ENCODE assay signal across 17 mouse cellular contexts in the genomic region with DNA sequence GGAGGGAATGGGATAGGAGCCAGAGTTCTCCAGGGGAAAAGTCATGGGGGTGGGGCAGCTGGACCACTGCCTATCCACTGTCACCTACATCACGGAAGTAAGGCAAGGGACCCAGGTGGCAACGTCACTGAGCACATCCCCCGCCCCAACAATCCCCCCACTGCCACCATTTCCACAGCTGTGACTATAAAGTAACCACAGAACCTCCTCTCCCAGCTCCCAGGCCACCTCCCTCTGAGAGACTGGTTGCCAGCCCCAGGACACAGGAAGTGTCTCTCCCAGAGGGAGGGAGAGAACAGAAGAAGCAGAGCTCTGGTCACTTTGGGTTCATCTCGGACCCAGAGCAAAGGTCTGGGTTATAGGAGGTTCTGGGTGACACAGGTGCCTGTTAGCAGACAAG. TPM values are rescaled to one million over a fixed set of nuclear protein-coding genes. Genes with fewer than 3 reads are reported as not detected.
"Had no signal": no experiment of that assay in that cellular context is flagged by ENCODE, and none has a peak within 500 bp of the region (broad histone marks: within the 10 kb centered on the region; RNA-seq: fewer than 3 reads in every experiment).

No protein-coding gene starts in this region.

- H3K27me3 ChIP-seq: limb, embryonic 12.5 days had no signal

- H3K4me1 ChIP-seq: limb, embryonic 12.5 days had no signal

- H3K9ac ChIP-seq: limb, embryonic 12.5 days; limb, embryonic 15.5 days; liver, embryonic 14.5 days; liver, postnatal 0 days; lung, embryonic 14.5 days had no signal

- ATAC-seq: intestine, embryonic 16.5 days; liver, postnatal 0 days; lung, postnatal 0 days; midbrain, embryonic 16.5 days had no signal

- H3K9me3 ChIP-seq: limb, embryonic 12.5 days; limb, embryonic 15.5 days; neural tube, embryonic 13.5 days had no signal

- H3K4me3 ChIP-seq: limb, embryonic 12.5 days; limb, embryonic 15.5 days; myocyte; neural tube, embryonic 13.5 days had no signal

- H3K36me3 ChIP-seq: limb, embryonic 12.5 days; limb, embryonic 15.5 days; neural tube, embryonic 13.5 days had no signal

- DNase-seq: kidney, adult 18-20 months; kidney, adult 9 months; kidney, postnatal 14 days; kidney, postnatal 4 days; liver, postnatal 0 days; lung, embryonic 14.5 days; retina, postnatal 1 day had no signal

- H3K27ac ChIP-seq: limb, embryonic 12.5 days; limb, embryonic 15.5 days; liver, embryonic 14.5 days; macrophage; neural tube, embryonic 13.5 days had no signal

- H3K4me2 ChIP-seq: limb, embryonic 12.5 days; limb, embryonic 15.5 days; liver, embryonic 11.5 days; lung, embryonic 14.5 days; neural tube, embryonic 13.5 days had no signal

RNA-seq across cellular contexts. Expression of gene Trim29, which starts 27.0 kb away (rescaled TPM):
- polyA plus RNA-seq: liver, embryonic 11.5 days had no signal
